Mouse (Mus musculus) spleen, adult 2 months (tissue): Measurements from ENCODE around the gene Sp110. TPM values are rescaled to one million over a fixed set of nuclear protein-coding genes. Genes with fewer than 3 reads are reported as not detected.
A peak's percentile ranks its signal among the peaks of the same experiment; 100 is the strongest.
"Not testable (repeated sequence)": the region's sequence is repeated elsewhere in the genome, so short reads cannot be mapped to it uniquely, and the experiment has no call there.

ENCODE experiments used
- DNase-seq, 2 experiments: peaks; one replicate each; pipeline versions ENCODE4 v3.0.0 to v3.0.0-alpha.2; 2012 to 2021; ENCODE audit warnings: low spot score in 2 of 2, low read depth in 1 of 2
- H3K27ac ChIP-seq: fragments of 200-500 bp; 2 replicates; pipeline ENCODE4 v1.5.1; 2012; ENCODE audit warnings: low read length, inconsistent platforms; ENCODE audit not compliant: insufficient read depth
- H3K27me3 ChIP-seq: fragments of 200-500 bp; 2 replicates; pipeline ENCODE4 v1.6.1; 2012; ENCODE audit warnings: mild to moderate bottlenecking, moderate library complexity, low read length, inconsistent platforms; ENCODE audit not compliant: control insufficient read depth, insufficient read depth
- H3K36me3 ChIP-seq: fragments of 200-500 bp; 2 replicates; pipeline ENCODE4 v1.6.1; 2012; ENCODE audit warnings: mild to moderate bottlenecking, low read length, inconsistent platforms; ENCODE audit not compliant: control insufficient read depth, insufficient read depth
- H3K4me1 ChIP-seq: fragments of 200-500 bp; 2 replicates; pipeline ENCODE4 v1.6.1; 2011; ENCODE audit warnings: inconsistent platforms; ENCODE audit not compliant: control insufficient read depth, insufficient read depth, insufficient read length
- H3K4me3 ChIP-seq: fragments of 200-500 bp; 2 replicates; pipeline ENCODE4 v1.5.1; 2011; ENCODE audit warnings: mild to moderate bottlenecking, inconsistent platforms; ENCODE audit not compliant: insufficient read depth, insufficient read length; ENCODE audit errors: extremely low read depth
- WGBS: fragments of 180-500 bp; shearing (Covaris S2); methylation state at CpG from one replicate; pipeline ENCODE4 v1.1.7; 2018; 5-methylcytosine and 5-hydroxymethylcytosine counted together
- polyA plus RNA-seq: library from polyadenylated mRNA; depleted of rRNA; stranded (reverse); fragments of >200 nt; gene quantifications from 2 replicates; pipeline ENCODE4 v1.2.3, GENCODE M21; 2012

The Sp110 gene
- polyA plus RNA-seq, 1 experiment = 54.2 TPM

- peak within 1 kb of the TSS; percentile 83 for H3K27ac ChIP-seq
- H3K4me1 ChIP-seq, DNase-seq, H3K27me3 ChIP-seq, H3K36me3 ChIP-seq: not testable (repeated sequence)
- WGBS = 75% methylated on average over 1 of the region's 5 CpGs
- H3K4me3 ChIP-seq = peak within 1 kb of the TSS; percentile 46
These were observed 1.5 kb upstream of the Sp110 start, which contains the start of gene Sp140 for GRCm38 (mm10) chr1:85600078-85600477. Gene Sp140 (plus strand): TSS chr1:85600378.

GRCm38 (mm10) chr1:85592526-85592925 is 6.1 kb downstream of the Sp110 start:
- not testable (repeated sequence) for H3K4me1 ChIP-seq, H3K27me3 ChIP-seq, H3K4me3 ChIP-seq, DNase-seq, H3K27ac ChIP-seq, H3K36me3 ChIP-seq
- WGBS = 87% methylated on average over 8 of the region's 8 CpGs

- WGBS = 84% methylated on average over 1 of the region's 2 CpGs
- H3K4me1 ChIP-seq, H3K27ac ChIP-seq, DNase-seq, H3K4me3 ChIP-seq, H3K27me3 ChIP-seq, H3K36me3 ChIP-seq: not testable (repeated sequence)
These were observed 9.9 kb downstream of the Sp110 start for GRCm38 (mm10) chr1:85588697-85589096.

GRCm38 (mm10) chr1:85581518-85581917 is 17.1 kb downstream of the Sp110 start:
- 44% methylated on average over 5 of the region's 5 CpGs for WGBS
- not testable (repeated sequence) for H3K27me3 ChIP-seq, H3K4me1 ChIP-seq, H3K4me3 ChIP-seq, H3K36me3 ChIP-seq, DNase-seq, H3K27ac ChIP-seq

- H3K36me3 ChIP-seq, H3K27me3 ChIP-seq, DNase-seq, H3K27ac ChIP-seq, H3K4me1 ChIP-seq, H3K4me3 ChIP-seq: not testable (repeated sequence)
- WGBS = 78% methylated on average over 3 of the region's 3 CpGs
These were observed 18.0 kb downstream of the Sp110 start for GRCm38 (mm10) chr1:85580578-85580977.

- 72% methylated on average over 3 of the region's 4 CpGs for WGBS
- H3K27me3 ChIP-seq, H3K27ac ChIP-seq, H3K36me3 ChIP-seq, DNase-seq, H3K4me3 ChIP-seq, H3K4me1 ChIP-seq: not testable (repeated sequence)
These were observed 18.5 kb downstream of the Sp110 start for GRCm38 (mm10) chr1:85580148-85580534.

- DNase-seq, H3K27me3 ChIP-seq, H3K4me3 ChIP-seq, H3K4me1 ChIP-seq, H3K36me3 ChIP-seq, H3K27ac ChIP-seq: not testable (repeated sequence)
- WGBS = 85% methylated on average over 6 of the region's 7 CpGs
These were observed 19.1 kb downstream of the Sp110 start for GRCm38 (mm10) chr1:85579199-85580147.

- WGBS = 77% methylated on average over 2 of the region's 3 CpGs
- not testable (repeated sequence) for H3K36me3 ChIP-seq, H3K4me3 ChIP-seq, H3K27ac ChIP-seq, H3K4me1 ChIP-seq, DNase-seq, H3K27me3 ChIP-seq
These were observed 20.1 kb downstream of the Sp110 start for GRCm38 (mm10) chr1:85578372-85579010.

GRCm38 (mm10) chr1:85575376-85575775 is 23.2 kb downstream of the Sp110 start, which contains the start of gene G530012D18Rik:
Gene G530012D18Rik (plus strand): TSS chr1:85575676.
- H3K27ac ChIP-seq, H3K36me3 ChIP-seq, H3K27me3 ChIP-seq, H3K4me1 ChIP-seq, DNase-seq, H3K4me3 ChIP-seq: not testable (repeated sequence)
- WGBS = 83% methylated on average over 2 of the region's 3 CpGs

GRCm38 (mm10) chr1:85573554-85573953 is 25.1 kb downstream of the Sp110 start:
- not testable (repeated sequence) for H3K27me3 ChIP-seq, H3K4me1 ChIP-seq, H3K36me3 ChIP-seq, DNase-seq, H3K4me3 ChIP-seq, H3K27ac ChIP-seq
- 72% methylated on average over 4 of the region's 4 CpGs for WGBS
